Mouse (Mus musculus) skeletal muscle tissue, adult 2 months (tissue): ENCODE measurements around the gene Traf3ip1.

ENCODE experiments used
- DNase-seq: peaks from one replicate; pipeline ENCODE4 v3.0.0-alpha.2; 2012; ENCODE audit warnings: low read depth, low spot score

Gene Traf3ip1

GRCm38 (mm10) chr1:91533483-91533882, 39.0 kb downstream of the Traf3ip1 start:
- DNase-seq, result peak; percentile 17

- no peak for DNase-seq
Observed at GRCm38 (mm10) chr1:91533961-91534723, 39.7 kb downstream of the Traf3ip1 start.

- no peak for DNase-seq
Observed at GRCm38 (mm10) chr1:91537786-91538569, 43.5 kb downstream of the Traf3ip1 start.

GRCm38 (mm10) chr1:91538570-91538929, 44.1 kb downstream of the Traf3ip1 start:
- DNase-seq, result no peak

GRCm38 (mm10) chr1:91539246-91539645, 44.8 kb downstream of the Traf3ip1 start:
- DNase-seq, result no peak

- DNase-seq, result peak; percentile 46
Observed at GRCm38 (mm10) chr1:91539704-91540270, 45.3 kb downstream of the Traf3ip1 start.

GRCm38 (mm10) chr1:91540271-91540826, 45.9 kb downstream of the Traf3ip1 start, which contains the start of gene Asb1:
Gene Asb1 (plus strand): TSS chr1:91540544.
- peak; percentile 97 for DNase-seq

- DNase-seq, result peak; percentile 20
Observed at GRCm38 (mm10) chr1:91541042-91541592, 46.7 kb downstream of the Traf3ip1 start.

- no peak for DNase-seq
Observed at GRCm38 (mm10) chr1:91543974-91544373, 49.5 kb downstream of the Traf3ip1 start.

GRCm38 (mm10) chr1:91545226-91545625, 50.8 kb downstream of the Traf3ip1 start:
- no peak for DNase-seq

GRCm38 (mm10) chr1:91547567-91547966, 53.1 kb downstream of the Traf3ip1 start:
- DNase-seq, result no peak

- DNase-seq, result no peak
Observed at GRCm38 (mm10) chr1:91549073-91549472, 54.6 kb downstream of the Traf3ip1 start.

- no peak for DNase-seq
Observed at GRCm38 (mm10) chr1:91557099-91557498, 62.7 kb downstream of the Traf3ip1 start.

GRCm38 (mm10) chr1:91561226-91561625, 66.8 kb downstream of the Traf3ip1 start:
- DNase-seq, result no peak

- DNase-seq, result no peak
Observed at GRCm38 (mm10) chr1:91562977-91563590, 68.6 kb downstream of the Traf3ip1 start.

- no peak for DNase-seq
Observed at GRCm38 (mm10) chr1:91564004-91564403, 69.6 kb downstream of the Traf3ip1 start.

- DNase-seq, result no peak
Observed at GRCm38 (mm10) chr1:91564598-91564997, 70.2 kb downstream of the Traf3ip1 start.

- no peak for DNase-seq
Observed at GRCm38 (mm10) chr1:91567269-91567668, 72.8 kb downstream of the Traf3ip1 start.

GRCm38 (mm10) chr1:91572458-91572857, 78.0 kb downstream of the Traf3ip1 start:
- DNase-seq, result no peak

GRCm38 (mm10) chr1:91574208-91574607, 79.8 kb downstream of the Traf3ip1 start:
- DNase-seq, result peak; percentile 9

GRCm38 (mm10) chr1:91577883-91578517, 83.6 kb downstream of the Traf3ip1 start:
- peak; percentile 8 for DNase-seq
